Mouse (Mus musculus) ES-Bruce4 (cell line): ENCODE data around the gene Frmd5.

Experiments
- CTCF ChIP-seq: IDR thresholded peaks from one replicate; pipeline ENCODE4 v1.8.1; 2011; ENCODE audit warnings: low read depth, low read length
- EP300 ChIP-seq: IDR thresholded peaks from 2 replicates; pipeline ENCODE4 v1.6.1; 2011; ENCODE audit warnings: low read depth, low read length; ENCODE audit not compliant: insufficient read depth
- POLR2A ChIP-seq: IDR thresholded peaks from one replicate; pipeline ENCODE4 v1.8.1; 2011; ENCODE audit warnings: low read length; ENCODE audit not compliant: insufficient read depth

GRCm38 (mm10) chr2:121758258-121758657 is 48.6 kb downstream of the Frmd5 start:
- TF ChIP-seq POLR2A: no peak
- TF ChIP-seq CTCF: no peak
- TF ChIP-seq EP300: no peak
